8 mouse cellular contexts compared by ENCODE assay signal in genomic region chr7:12921705-12922465, GRCm38 (mm10). TPM values are rescaled to one million over a fixed set of nuclear protein-coding genes. Genes with fewer than 3 reads are reported as not detected.
A peak's percentile ranks its signal among the peaks of the same experiment; 100 is the strongest.
DNase-seq lines count a peak whose midpoint lies in the region; ATAC-seq and TF ChIP-seq lines count a peak whose summit lies in the region.

TSS of gene Rps5 (plus strand) at chr7:12922290.

- no peaks in the 10 kb centered on the region for H3K9me3 ChIP-seq in forebrain, embryonic 10.5 days
- no peaks in the 10 kb centered on the region for H3K9me3 ChIP-seq in heart, embryonic 15.5 days (replicated peaks)
- H3K9me3 ChIP-seq in liver, embryonic 14.5 days (ENCODE audit: control insufficient read depth, low read length), result no peaks in the 10 kb centered on the region
- H3K9me3 ChIP-seq in neural tube, embryonic 11.5 days (ENCODE audit: control insufficient read depth, low read length), result no peaks in the 10 kb centered on the region
- H3K9me3 ChIP-seq in stomach, postnatal 0 days (ENCODE audit: control insufficient read depth, low read length), result no peaks in the 10 kb centered on the region

- H3K27ac ChIP-seq in forebrain, embryonic 10.5 days, result peak within 1 kb of the TSS; percentile 95
- peak within 1 kb of the TSS; percentile 94 for H3K27ac ChIP-seq in heart, embryonic 15.5 days
- H3K27ac ChIP-seq in liver, embryonic 14.5 days, result peak within 1 kb of the TSS; percentile 78
- H3K27ac ChIP-seq in neural tube, embryonic 11.5 days (ENCODE audit: low read depth, low read length), result peak within 1 kb of the TSS; percentile 88
- peak within 1 kb of the TSS; percentile 97 for H3K27ac ChIP-seq in stomach, postnatal 0 days (replicated peaks)

- peaks cover 42% of the 10 kb centered on the region for H3K36me3 ChIP-seq in forebrain, embryonic 10.5 days (replicated peaks)
- H3K36me3 ChIP-seq in heart, embryonic 15.5 days, result peaks cover 38% of the 10 kb centered on the region
- H3K36me3 ChIP-seq in liver, embryonic 14.5 days (replicated peaks; ENCODE audit: control insufficient read depth, insufficient read depth, low read depth), result peaks cover 36% of the 10 kb centered on the region
- peaks cover 21% of the 10 kb centered on the region for H3K36me3 ChIP-seq in neural tube, embryonic 11.5 days (ENCODE audit: control insufficient read depth, insufficient read depth, low read length)
- H3K36me3 ChIP-seq in stomach, postnatal 0 days (ENCODE audit: control insufficient read depth, insufficient read depth, low read length), result peaks cover 19% of the 10 kb centered on the region

- H3K27me3 ChIP-seq in forebrain, embryonic 10.5 days (ENCODE audit: poor library complexity, severe bottlenecking), result peaks cover 15% of the 10 kb centered on the region
- H3K27me3 ChIP-seq in heart, embryonic 15.5 days, result no peaks in the 10 kb centered on the region
- no peaks in the 10 kb centered on the region for H3K27me3 ChIP-seq in liver, embryonic 14.5 days (ENCODE audit: control insufficient read depth, insufficient read depth, low read length)
- peaks cover 4% of the 10 kb centered on the region; the same call in 1 of the 2 replicates for H3K27me3 ChIP-seq in neural tube, embryonic 11.5 days (ENCODE audit: control insufficient read depth, insufficient read depth, low read length)
- H3K27me3 ChIP-seq in stomach, postnatal 0 days (ENCODE audit: control insufficient read depth, insufficient read depth, low read length), result no peaks in the 10 kb centered on the region

- WGBS in forebrain, embryonic 10.5 days, result under 1% methylated on average over 55 of the region's 55 CpGs
- WGBS in heart, embryonic 15.5 days, result under 1% methylated on average over 55 of the region's 55 CpGs
- WGBS in liver, embryonic 14.5 days (ENCODE audit: insufficient replicate concordance), result under 1% methylated on average over 55 of the region's 55 CpGs
- WGBS in neural tube, embryonic 11.5 days, result under 1% methylated on average over 55 of the region's 55 CpGs
- under 1% methylated on average over 55 of the region's 55 CpGs for WGBS in stomach, postnatal 0 days

- peaks cover 21% of the 10 kb centered on the region for H3K4me1 ChIP-seq in forebrain, embryonic 10.5 days
- H3K4me1 ChIP-seq in heart, embryonic 15.5 days (replicated peaks), result peaks cover 12% of the 10 kb centered on the region
- H3K4me1 ChIP-seq in liver, embryonic 14.5 days (replicated peaks; ENCODE audit: control insufficient read depth in 2 of 2, insufficient read depth in 2 of 2, low read length in 1 of 2), result peaks cover 12 to 14% of the 10 kb centered on the region in 2 experiments
- H3K4me1 ChIP-seq in neural tube, embryonic 11.5 days (ENCODE audit: control insufficient read depth, insufficient read depth, low read length), result peaks cover 8% of the 10 kb centered on the region
- peaks cover 4% of the 10 kb centered on the region; the same call in 1 of the 2 replicates for H3K4me1 ChIP-seq in stomach, postnatal 0 days (replicated peaks; ENCODE audit: control insufficient read depth, insufficient read depth)

- H3K4me3 ChIP-seq in forebrain, embryonic 10.5 days, result peak within 1 kb of the TSS; percentile 86
- H3K4me3 ChIP-seq in heart, embryonic 15.5 days, result peak within 1 kb of the TSS; percentile 88
- H3K4me3 ChIP-seq in liver, embryonic 14.5 days (ENCODE audit: insufficient read depth in 1 of 2, low read depth in 2 of 2, low read length in 2 of 2), result peak within 1 kb of the TSS; percentile 92 to 98
- H3K4me3 ChIP-seq in neural tube, embryonic 11.5 days (ENCODE audit: low read depth, low read length), result peak within 1 kb of the TSS; percentile 57
- H3K4me3 ChIP-seq in stomach, postnatal 0 days (ENCODE audit: low read depth, low read length), result peak within 1 kb of the TSS; percentile 70

- peak; percentile 96 to 98 for DNase-seq in CD8-positive naive resting alpha-beta T cell, adult 2 months (ENCODE audit: low read depth in 2 of 2, low spot score in 2 of 2)
- DNase-seq in c-Kit-positive CD71-negative TER-119-negative erythroid progenitor cells, embryonic 14.5 days (ENCODE audit: low read depth), result peak; percentile 98
- DNase-seq in forebrain, embryonic 10.5 days (ENCODE audit: extremely low spot score, low spot score), result peak; percentile 98
- peak; percentile 99 for DNase-seq in kidney, postnatal 25 days
- DNase-seq in liver, embryonic 14.5 days (ENCODE audit: low read depth in 3 of 3, low spot score in 3 of 3), result peak; percentile 99
- DNase-seq in neural tube, embryonic 11.5 days (ENCODE audit: low spot score), result peak; percentile 97
- DNase-seq in stomach, postnatal 0 days (ENCODE audit: low spot score), result peak; percentile 98

- H3K4me2 ChIP-seq in heart, embryonic 15.5 days, result peak within 1 kb of the TSS; percentile 85
- peak within 1 kb of the TSS; percentile 85 for H3K4me2 ChIP-seq in liver, embryonic 14.5 days (ENCODE audit: low read depth)
- peak within 1 kb of the TSS; percentile 90 for H3K4me2 ChIP-seq in neural tube, embryonic 11.5 days (ENCODE audit: low read depth)
- H3K4me2 ChIP-seq in stomach, postnatal 0 days (replicated peaks; ENCODE audit: low read depth), result peak within 1 kb of the TSS; percentile 97

- TF ChIP-seq CTCF in liver, embryonic 14.5 days (IDR thresholded peaks at IDR 0.05; ENCODE audit: low read depth), result peak; percentile 95
- TF ChIP-seq CTCF in stomach, postnatal 0 days (IDR thresholded peaks at IDR 0.05; ENCODE audit: low read depth), result peak; percentile 86

- ATAC-seq in heart, embryonic 15.5 days (replicated peaks; ENCODE audit: insufficient number of reproducible peaks, insufficient read depth, low FRiP score, low read depth), result peak; percentile 98
- ATAC-seq in liver, embryonic 14.5 days (ENCODE audit: insufficient read depth), result peak; percentile 96
- peak; percentile 99 for ATAC-seq in neural tube, embryonic 11.5 days (ENCODE audit: insufficient read depth, low FRiP score, low TSS enrichment)
- peak; percentile 98 for ATAC-seq in stomach, postnatal 0 days (ENCODE audit: low FRiP score, low TSS enrichment)

- H3K9ac ChIP-seq in heart, embryonic 15.5 days, result peak within 1 kb of the TSS; percentile 86
- peak within 1 kb of the TSS; percentile 88 for H3K9ac ChIP-seq in liver, embryonic 14.5 days (replicated peaks)
- H3K9ac ChIP-seq in neural tube, embryonic 11.5 days (ENCODE audit: low read length), result peak within 1 kb of the TSS; percentile 77
- H3K9ac ChIP-seq in stomach, postnatal 0 days (ENCODE audit: low read length), result peak within 1 kb of the TSS; percentile 80

- 0 out of 2 replicates have a peak, but pooled peaks have one; percentile 6 for TF ChIP-seq EP300 in liver, embryonic 14.5 days (IDR thresholded peaks at IDR 0.05; ENCODE audit: low read depth)
- TF ChIP-seq EP300 in stomach, postnatal 0 days (optimal IDR thresholded peaks at IDR 0.05), result no peak

RNA-seq across cellular contexts. Expression of gene Rps5, which starts in this region (rescaled TPM):
- 1,023 and 1,050 TPM in 2 replicates for polyA plus RNA-seq in forebrain, embryonic 10.5 days (2016; fragmentation: Nextera tagmentation; extraction: Ambion mirVana)
- polyA plus RNA-seq in heart, embryonic 15.5 days (2015; fragmentation: Nextera tagmentation; extraction: Ambion mirVana), result 453 and 535 TPM in 2 replicates
- 1,715 and 1,748 TPM in 2 replicates for polyA plus RNA-seq in liver, embryonic 14.5 days (2012; rRNA removed)
- polyA plus RNA-seq in liver, embryonic 14.5 days (2014; fragmentation: Nextera tagmentation; extraction: Ambion mirVana), result 863 and 876 TPM in 2 replicates
- polyA plus RNA-seq in neural tube, embryonic 11.5 days (2014; fragmentation: Nextera tagmentation; extraction: Ambion mirVana), result 910 and 930 TPM in 2 replicates
- 784 and 821 TPM in 2 replicates for polyA plus RNA-seq in stomach, postnatal 0 days (2015; fragmentation: Nextera tagmentation; extraction: Ambion mirVana)

Comparison
In these comparisons a context has a peak if more than half of its experiments do, and no peak if none do; other contexts are left out.
1. Peak in every context shown above with its lines: DNase-seq, ATAC-seq, H3K4me3 ChIP-seq and H3K27ac ChIP-seq.